Mouse (Mus musculus) cerebellum, adult (tissue): ENCODE measurements around the gene Sned1.
A peak's percentile ranks its signal among the peaks of the same experiment; 100 is the strongest.
"Not testable (repeated sequence)": the region's sequence is repeated elsewhere in the genome, so short reads cannot be mapped to it uniquely, and the experiment has no call there.

Experiments
- ATAC-seq: cut with Nextera tagmentation; 2 replicates; pipeline ENCODE4 v1.9.2; 2017; ENCODE audit warnings: mild to moderate bottlenecking, moderate library complexity, mixed read lengths; ENCODE audit not compliant: insufficient number of reproducible peaks, low FRiP score, low TSS enrichment

Gene Sned1

DNA sequence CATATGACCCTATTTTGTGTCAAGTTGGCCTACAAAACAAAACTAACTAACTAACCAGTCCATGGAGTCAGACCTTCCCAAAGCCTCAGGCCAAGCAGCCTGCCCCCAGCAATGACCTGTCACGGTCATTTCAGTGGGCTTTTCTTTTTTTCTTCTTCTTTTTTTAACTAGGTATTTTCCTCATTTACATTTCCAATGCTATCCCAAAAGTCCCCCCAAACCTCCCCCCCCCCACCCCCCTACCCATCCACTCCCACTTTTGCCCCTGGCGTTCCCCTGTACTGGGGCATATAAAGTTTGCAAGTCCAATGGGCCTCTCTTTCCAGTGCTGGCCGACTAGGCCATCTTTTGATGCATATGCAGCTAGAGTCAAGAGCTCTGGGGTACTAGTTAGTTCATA, 58.9 kb downstream of the Sned1 start:
- not testable (repeated sequence) for ATAC-seq

DNA sequence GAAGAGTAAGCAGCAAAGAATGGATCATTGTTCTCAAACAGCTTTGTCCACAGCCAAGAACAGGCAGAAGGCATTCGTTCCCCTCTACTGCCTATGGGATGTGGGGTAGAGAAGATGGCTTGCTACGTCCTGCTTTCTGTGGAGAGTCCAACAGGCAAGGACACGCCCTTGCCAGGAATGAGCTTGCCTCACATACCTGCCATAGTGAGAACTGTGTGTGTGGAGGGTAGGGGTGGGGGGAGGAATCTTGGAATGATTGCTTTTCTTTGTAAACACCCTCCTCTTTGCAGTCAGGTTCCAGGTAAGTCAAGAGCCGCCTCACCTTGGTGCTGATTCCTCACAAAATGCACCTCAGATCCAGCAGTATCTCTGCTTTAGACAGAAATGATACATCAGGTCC, 64.2 kb downstream of the Sned1 start:
- no peak for ATAC-seq

DNA sequence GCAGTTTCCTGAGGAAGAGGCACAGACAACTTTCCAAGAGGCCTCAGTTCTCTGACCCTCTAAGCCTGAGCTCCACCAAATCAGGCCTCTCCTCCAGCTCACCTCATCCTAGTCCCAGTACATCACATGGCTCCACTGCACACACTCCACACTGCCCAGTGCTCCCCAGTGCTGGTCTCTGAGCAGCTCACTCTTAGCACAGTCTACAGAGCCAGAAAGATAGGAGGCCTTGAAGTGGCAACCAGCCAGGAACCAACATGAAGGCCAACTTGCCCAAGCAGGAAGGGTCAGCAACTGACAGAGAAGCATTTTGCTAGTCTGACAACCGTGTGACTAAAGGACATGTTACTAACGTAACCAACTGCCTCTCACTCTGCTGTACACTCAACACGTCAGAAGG, 64.9 kb downstream of the Sned1 start:
- ATAC-seq, result no peak

- ATAC-seq, result peak; percentile 94
Observed at GRCm38 (mm10) chr1:93305581-93306337, 70.1 kb downstream of the Sned1 start, which contains the start of gene Mterf4. Gene Mterf4 (minus strand): TSS chr1:93305915.

DNA sequence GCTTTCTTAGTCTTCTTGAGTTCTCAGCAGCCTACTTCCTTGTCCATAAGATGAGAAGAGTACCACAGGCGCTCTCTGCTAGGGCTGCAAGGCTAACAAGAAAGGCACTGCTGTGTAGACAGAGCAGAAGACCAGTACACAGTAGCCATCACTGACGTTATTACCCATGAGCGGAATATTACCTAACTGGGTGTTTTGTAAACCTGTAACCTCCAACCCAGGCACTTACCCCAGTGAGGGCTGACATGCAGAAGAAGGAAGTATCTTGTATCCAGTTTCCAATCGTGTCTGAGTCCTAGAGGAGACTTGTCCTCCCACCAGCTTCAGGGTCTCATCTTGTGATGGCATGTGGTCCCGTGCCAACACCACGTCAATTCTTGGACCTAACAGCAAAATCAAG, 88.3 kb downstream of the Sned1 start:
- no peak for ATAC-seq

DNA sequence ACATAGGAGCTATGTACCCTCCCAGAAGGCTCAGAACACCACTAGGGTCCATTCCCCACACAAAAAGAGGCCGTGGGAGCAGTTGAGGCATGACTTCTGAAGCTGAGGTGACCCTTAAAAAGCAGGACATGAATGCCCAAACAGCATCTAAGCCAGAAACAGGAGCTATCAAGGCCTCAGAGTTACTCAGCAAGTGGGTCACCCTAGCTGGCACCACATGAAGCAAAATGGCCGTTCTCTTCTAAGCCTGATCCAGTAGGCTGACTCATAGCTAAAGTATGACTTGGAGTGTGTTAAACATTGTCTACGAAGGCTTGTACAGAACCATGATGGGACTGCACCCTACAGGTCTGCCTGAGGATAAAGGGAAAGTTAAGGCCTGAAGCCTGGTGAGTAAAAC, 90.8 kb downstream of the Sned1 start:
- no peak for ATAC-seq

DNA sequence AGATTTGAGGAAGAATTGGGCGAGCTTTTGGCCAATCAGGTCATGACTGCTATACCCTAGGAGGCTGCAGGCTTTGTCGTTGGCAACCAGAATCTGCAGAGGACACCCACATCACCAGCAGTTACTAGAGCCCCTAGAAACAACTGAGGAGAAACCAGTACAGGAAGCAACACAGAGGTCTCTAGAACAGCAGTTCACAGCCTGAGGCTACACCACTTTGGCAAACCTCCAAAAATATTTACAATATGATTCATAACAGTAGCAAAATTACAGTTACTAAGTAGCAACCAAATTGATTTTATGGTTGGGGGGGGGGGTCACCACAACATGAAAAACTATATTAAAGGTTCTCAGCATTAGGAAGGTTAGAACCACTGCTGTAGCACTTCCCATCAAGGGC, 99.0 kb downstream of the Sned1 start:
- ATAC-seq, result no peak

- peak; percentile 94 for ATAC-seq
Observed at GRCm38 (mm10) chr1:93342648-93343503, 107.2 kb downstream of the Sned1 start, which contains the start of the genes Ppp1r7 and Pask. Gene Ppp1r7 (plus strand): TSS chr1:93342854. Gene Pask (minus strand): TSS chr1:93343482.

DNA sequence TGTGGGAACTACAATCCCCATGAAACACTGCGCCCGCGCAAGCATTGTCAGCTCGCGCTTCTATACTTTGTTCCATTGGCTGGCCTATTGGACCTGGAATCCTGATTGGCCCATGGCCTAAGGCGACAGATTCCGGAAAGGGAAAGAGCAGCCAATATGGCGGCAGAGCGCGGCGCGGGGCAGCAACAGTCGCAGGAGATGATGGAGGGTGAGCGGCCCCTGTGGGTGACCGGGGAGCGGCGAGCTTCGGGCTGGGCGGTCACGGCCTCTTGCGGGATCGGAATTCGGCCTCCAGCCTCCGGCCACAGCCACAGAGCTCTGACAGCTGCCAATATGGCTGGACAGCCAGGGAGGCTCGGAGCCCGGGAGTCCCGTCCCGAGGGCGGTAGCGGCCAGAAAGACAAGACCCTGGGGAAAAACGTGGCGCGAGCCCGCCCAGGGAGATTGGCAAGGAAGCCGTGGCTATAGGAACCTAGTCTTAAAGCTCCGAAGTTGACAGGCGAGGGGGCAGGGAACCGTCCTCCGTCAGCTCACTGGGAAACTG, 107.9 kb downstream of the Sned1 start:
- peak; percentile 96 for ATAC-seq

- no peak for ATAC-seq
Observed at GRCm38 (mm10) chr1:93347176-93347575, 111.5 kb downstream of the Sned1 start.

DNA sequence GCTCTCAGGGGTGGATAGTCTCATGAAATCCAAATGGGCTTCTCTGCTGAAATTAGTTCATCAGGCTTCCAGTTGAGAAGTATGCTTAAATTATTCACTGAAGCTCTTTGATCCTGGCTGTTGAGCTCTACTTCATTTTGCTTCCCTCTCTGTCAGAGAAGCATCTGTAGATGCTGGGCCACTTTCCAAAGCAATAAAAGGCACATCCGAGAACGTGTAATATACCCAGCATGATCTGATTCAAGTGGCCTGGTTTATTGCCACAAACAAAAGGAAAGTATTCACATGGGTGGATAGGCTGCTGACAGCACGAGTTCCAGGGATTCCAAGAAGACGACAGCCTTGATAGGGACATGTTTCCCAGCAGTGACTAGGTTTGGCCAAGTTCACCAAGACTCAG, 114.1 kb downstream of the Sned1 start:
- no peak for ATAC-seq
